Mouse (Mus musculus) MN1 (cell line): ENCODE results near the gene Tubb4a.

ENCODE experiments used
- DNase-seq: peaks from one replicate; pipeline ENCODE4 v3.0.0-alpha.2; 2016; ENCODE audit warnings: low spot score

Tubb4a gene

DNA sequence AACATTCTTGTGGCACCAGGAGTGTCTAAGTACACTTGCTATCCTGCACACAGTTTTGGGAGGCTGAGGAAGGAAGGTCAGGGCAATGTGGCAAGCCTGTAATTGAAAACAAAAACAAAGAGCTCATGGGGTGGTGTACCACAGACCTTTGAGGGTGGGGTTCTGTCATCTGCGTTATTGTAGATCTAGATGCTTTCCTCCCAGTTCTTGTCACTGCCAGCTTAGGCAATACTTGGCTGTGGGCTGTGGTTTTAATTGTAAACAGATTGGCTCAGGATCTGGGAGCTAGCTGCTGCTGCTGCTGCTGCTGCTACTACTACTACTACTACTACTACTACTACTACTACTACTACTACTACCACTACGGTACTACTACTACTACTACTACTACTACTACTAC is 14.7 kb upstream of the Tubb4a start:
- no peak for DNase-seq

DNA sequence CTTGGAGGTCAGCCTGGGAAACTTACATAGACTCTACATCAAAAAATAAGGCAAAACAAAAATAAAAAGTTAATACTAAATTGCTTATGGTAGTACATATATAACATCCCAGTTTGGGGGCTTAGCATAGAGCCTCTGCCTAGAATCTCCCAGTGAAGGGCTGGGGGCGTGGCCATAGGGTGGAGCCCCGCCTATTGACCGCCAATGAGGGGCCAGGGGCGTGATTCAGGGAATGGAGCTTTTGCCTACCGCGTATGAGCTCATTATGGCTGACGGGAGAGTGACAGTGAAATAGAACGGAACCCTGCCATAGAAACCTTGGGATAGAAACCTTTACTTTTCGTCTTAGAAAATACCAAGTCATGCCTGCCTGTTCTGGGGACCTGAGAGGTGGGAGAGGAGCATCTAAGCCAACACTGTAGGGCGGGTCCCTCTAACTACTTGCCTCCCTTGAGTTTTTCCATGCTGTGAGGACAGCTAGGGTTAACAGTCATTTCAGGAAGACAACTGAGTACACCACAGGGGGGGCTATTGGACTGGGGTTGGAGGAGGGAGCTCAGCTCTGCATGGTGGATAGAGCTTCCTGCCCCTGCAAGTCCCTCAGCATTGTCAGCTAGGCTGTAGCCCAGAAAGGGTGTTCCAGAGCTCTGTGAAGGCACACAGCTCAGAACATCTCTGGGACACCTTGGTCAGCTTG is 12.2 kb upstream of the Tubb4a start:
- DNase-seq, result no peak

GRCm38 (mm10) chr17:57098321-57098720 is 10.7 kb upstream of the Tubb4a start:
- DNase-seq, result no peak

- peak; percentile 53 for DNase-seq
Measured at GRCm38 (mm10) chr17:57096623-57096920, 9.0 kb upstream of the Tubb4a start.

- DNase-seq, result no peak
Measured at GRCm38 (mm10) chr17:57095855-57096622, 8.5 kb upstream of the Tubb4a start.

GRCm38 (mm10) chr17:57094222-57094621 is 6.6 kb upstream of the Tubb4a start:
- DNase-seq, result no peak

DNA sequence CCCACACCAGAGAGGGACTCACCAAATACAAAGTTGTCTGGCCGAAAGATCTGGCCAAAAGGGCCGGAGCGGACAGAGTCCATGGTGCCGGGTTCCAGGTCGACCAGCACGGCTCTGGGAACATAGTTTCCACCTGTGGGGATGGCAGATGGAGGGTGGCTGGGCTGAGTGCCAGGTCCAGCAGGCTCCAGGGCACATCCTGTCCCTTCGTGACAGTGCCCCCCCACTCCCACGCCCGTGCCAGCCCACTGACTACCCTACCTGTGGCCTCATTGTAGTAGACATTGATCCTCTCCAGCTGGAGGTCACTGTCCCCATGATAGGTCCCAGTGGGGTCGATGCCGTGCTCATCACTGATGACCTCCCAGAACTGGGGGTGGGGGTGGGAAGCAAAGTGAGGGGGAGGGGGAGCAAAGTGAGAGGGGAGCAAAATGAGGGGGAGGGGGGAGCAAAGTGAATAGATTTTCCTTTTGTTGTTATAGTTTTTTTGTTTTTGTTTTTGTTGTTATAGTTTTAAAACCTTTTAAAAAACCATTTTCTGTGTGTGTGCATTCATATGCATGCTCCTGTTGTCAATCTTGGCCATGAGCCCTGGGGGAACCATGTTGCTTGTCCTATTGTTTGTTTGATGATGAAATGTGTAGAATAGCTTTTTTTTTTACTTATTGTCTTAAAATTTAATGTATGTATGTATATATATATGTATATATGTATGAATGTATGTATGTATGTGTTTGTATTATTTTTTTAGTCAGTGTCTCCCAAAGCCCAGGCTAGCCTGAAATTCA is 1.4 kb downstream of the Tubb4a start:
- DNase-seq, result no peak

- no peak for DNase-seq
Measured at GRCm38 (mm10) chr17:57082481-57082880, 5.1 kb downstream of the Tubb4a start.

DNA sequence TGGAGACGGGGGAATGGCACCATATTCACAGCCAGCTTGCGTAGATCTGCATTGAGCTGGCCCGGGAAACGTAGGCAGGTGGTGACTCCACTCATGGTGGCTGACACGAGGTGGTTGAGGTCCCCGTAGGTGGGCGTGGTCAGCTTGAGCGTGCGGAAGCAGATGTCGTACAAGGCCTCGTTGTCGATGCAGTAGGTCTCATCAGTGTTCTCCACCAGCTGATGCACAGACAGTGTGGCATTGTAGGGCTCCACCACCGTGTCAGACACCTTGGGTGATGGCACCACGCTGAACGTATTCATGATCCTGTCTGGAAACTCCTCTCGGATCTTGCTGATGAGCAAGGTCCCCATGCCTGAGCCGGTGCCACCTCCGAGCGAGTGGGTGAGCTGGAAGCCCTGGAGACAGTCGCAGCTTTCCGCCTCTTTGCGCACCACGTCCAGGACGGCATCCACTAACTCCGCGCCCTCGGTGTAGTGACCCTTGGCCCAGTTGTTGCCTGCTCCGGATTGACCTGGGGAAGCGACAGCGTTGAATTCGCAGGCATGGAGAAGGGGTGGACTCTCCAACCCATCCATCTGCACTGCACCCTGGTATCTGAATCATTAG is 6.2 kb downstream of the Tubb4a start:
- DNase-seq, result no peak

- DNase-seq, result no peak
Measured at GRCm38 (mm10) chr17:57079919-57080318, 7.7 kb downstream of the Tubb4a start.

GRCm38 (mm10) chr17:57078336-57078735 is 9.2 kb downstream of the Tubb4a start, which contains the start of gene Dennd1c:
Gene Dennd1c (minus strand): TSS chr17:57078514.
- no peak for DNase-seq

GRCm38 (mm10) chr17:57076916-57077315 is 10.7 kb downstream of the Tubb4a start:
- DNase-seq, result no peak

- no peak for DNase-seq
Measured at GRCm38 (mm10) chr17:57070699-57071098, 16.9 kb downstream of the Tubb4a start.

- no peak for DNase-seq
Measured at GRCm38 (mm10) chr17:57070272-57070671, 17.3 kb downstream of the Tubb4a start.

DNA sequence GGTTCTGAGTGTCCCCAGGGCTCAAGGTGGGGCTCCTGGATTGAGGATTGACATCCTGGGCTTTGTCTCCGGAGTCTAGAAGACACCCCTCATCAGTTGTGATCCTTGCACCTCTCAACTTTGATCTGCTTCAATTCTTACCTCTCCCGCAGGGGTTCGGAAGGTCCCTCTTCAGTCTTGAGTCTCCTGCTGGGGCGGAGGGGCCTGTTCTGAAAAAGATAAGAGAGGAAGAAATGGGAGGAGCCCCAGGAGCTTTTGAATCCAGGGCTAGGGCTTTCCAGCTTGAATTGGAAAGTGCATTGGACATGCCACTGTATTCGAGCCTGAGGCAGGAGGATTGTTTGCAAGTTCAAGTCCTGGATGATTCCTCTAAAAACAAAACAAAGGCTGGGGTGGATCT is 20.7 kb downstream of the Tubb4a start:
- DNase-seq, result no peak

DNA sequence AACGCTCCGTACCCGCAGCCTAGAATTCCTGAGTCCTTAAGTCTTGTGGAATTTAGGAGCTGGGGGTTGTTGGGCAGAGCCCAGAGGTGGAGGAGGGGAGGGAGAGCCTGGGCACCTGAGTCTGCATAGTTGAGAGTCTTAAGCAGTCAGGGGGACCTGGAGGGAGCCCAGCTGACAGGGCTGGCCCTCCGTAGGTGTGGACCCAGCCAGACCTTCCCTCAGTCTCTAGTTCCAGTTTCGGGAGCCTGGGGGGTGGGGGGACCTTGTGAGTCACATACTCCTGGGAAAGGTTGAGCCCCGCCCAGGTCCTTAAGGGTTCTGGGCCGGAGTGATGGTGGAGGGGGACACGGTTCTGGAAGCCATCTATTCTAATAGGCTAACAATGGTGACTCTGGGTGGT is 24.6 kb downstream of the Tubb4a start:
- DNase-seq, result no peak

- DNase-seq, result no peak
Measured at GRCm38 (mm10) chr17:57062548-57062947, 25.0 kb downstream of the Tubb4a start.

GRCm38 (mm10) chr17:57062011-57062521 is 25.5 kb downstream of the Tubb4a start:
- DNase-seq, result no peak

DNA sequence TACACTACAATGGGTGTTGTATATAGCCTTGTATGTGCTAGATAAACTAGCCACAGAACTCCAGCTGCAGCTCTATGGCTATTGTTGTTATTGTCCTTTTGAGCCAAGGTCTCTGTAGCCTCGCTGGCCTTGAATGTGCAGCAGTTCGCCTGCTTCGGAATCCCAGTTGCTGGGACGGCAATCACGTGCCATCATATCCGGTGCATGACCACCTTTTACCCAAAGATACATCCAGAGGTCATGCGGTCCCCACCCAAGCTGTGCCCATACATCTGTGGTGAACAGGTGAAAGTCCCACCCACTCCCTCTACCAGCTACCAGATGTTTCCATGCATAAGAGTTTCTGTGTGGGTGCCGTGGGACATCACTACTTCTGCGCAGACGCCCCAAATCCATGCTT is 26.5 kb downstream of the Tubb4a start:
- DNase-seq, result no peak

- DNase-seq, result peak; percentile 98
Measured at GRCm38 (mm10) chr17:57060231-57060801, 27.3 kb downstream of the Tubb4a start.

GRCm38 (mm10) chr17:57059486-57059977 is 28.1 kb downstream of the Tubb4a start, which contains the start of gene Slc25a23:
Gene Slc25a23 (minus strand): TSS chr17:57059863.
- peak; percentile 88 for DNase-seq
